Mouse (Mus musculus): ENCODE data around the gene Ms4a15.

DNA sequence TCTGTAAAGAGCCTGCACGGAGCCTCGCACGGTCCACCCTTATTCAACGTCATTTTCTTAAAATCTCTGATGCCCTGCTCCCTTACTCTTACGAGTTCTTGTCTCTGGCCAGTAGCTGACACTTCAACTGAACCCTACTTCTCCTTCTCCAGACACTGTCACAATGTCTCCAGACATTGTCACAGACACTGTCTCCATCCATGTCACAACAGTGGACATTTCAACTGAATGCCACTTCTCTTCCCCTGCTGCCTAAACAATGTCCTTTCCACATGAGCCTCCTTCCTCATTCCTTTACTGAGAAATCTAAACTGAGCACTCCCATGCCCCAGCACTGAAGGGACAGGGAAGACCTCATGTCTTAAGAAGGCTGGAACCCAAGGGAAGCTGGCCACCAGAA lies 45.8 kb downstream of the Ms4a15 start:
- TF ChIP-seq CTCF (IDR thresholded peaks at IDR 0.05; ENCODE audit: low read depth) = no peak
- TF ChIP-seq EP300 (IDR thresholded peaks at IDR 0.05; ENCODE audit: low read depth) = no peak

Measured in liver, embryonic 14.5 days (tissue).